ENCODE assay signal across 16 mouse cellular contexts in genomic region chr10:59938662-59939061, GRCm38 (mm10).
"Had no signal": no experiment of that assay in that cellular context is flagged by ENCODE, and none has a peak within 500 bp of the region (broad histone marks: within the 10 kb centered on the region; RNA-seq: fewer than 3 reads in every experiment).

No protein-coding gene starts in this region.

- DNase-seq: retina, postnatal 1 day; right cerebral cortex, adult 18-20 months; right cerebral cortex, postnatal 14 days; right cerebral cortex, postnatal 25 days; right cerebral cortex, postnatal 4 days; spleen, adult 18-20 months; thymus, adult 18-20 months; thymus, adult 2 months; thymus, postnatal 14 days; thymus, postnatal 25 days; thymus, postnatal 36 days; thymus, postnatal 4 days had no signal

- H3K4me3 ChIP-seq: neural tube, embryonic 13.5 days; neural tube, embryonic 15.5 days; stomach, embryonic 15.5 days had no signal

- H3K36me3 ChIP-seq: neural tube, embryonic 13.5 days; neural tube, embryonic 15.5 days; stomach, embryonic 15.5 days had no signal

- H3K9me3 ChIP-seq: neural tube, embryonic 13.5 days; neural tube, embryonic 15.5 days; stomach, embryonic 15.5 days had no signal

- H3K9ac ChIP-seq: neural tube, embryonic 13.5 days; neural tube, embryonic 15.5 days; stomach, embryonic 15.5 days had no signal

- H3K27ac ChIP-seq: neural tube, embryonic 13.5 days; neural tube, embryonic 15.5 days; stomach, embryonic 15.5 days; stomach, postnatal 0 days had no signal
